Mouse (Mus musculus) cerebellum, adult (tissue): Measurements from ENCODE around the gene Arl10.
"Not testable (repeated sequence)": the region's sequence is repeated elsewhere in the genome, so short reads cannot be mapped to it uniquely, and the experiment has no call there.

ENCODE experiments used
- ATAC-seq: cut with Nextera tagmentation; 2 replicates; pipeline ENCODE4 v1.9.2; 2017; ENCODE audit warnings: mild to moderate bottlenecking, moderate library complexity, mixed read lengths; ENCODE audit not compliant: insufficient number of reproducible peaks, low FRiP score, low TSS enrichment

Gene Arl10

GRCm38 (mm10) chr13:54610972-54611754 lies 36.3 kb downstream of the Arl10 start, which contains the start of gene Cltb:
Gene Cltb (minus strand): TSS chr13:54611344.
- peak; percentile 84 for ATAC-seq

GRCm38 (mm10) chr13:54613141-54613540 lies 38.3 kb downstream of the Arl10 start:
- not testable (repeated sequence) for ATAC-seq

- no peak for ATAC-seq
Measured at GRCm38 (mm10) chr13:54616307-54616706, 41.5 kb downstream of the Arl10 start.

GRCm38 (mm10) chr13:54616998-54617397 lies 42.2 kb downstream of the Arl10 start:
- no peak for ATAC-seq

GRCm38 (mm10) chr13:54621155-54621932 lies 46.5 kb downstream of the Arl10 start, which contains the start of gene Faf2:
Gene Faf2 (plus strand): TSS chr13:54621784.
- ATAC-seq, result peak; percentile 99

- peak; percentile 43; the same call in 1 of the 2 replicates for ATAC-seq
Measured at GRCm38 (mm10) chr13:54621960-54622521, 47.2 kb downstream of the Arl10 start.

- ATAC-seq, result no peak
Measured at GRCm38 (mm10) chr13:54629128-54629527, 54.3 kb downstream of the Arl10 start.
